Mouse (Mus musculus): Measurements from ENCODE around the gene Exosc9.

The Exosc9 gene

GRCm38 (mm10) chr3:36605894-36606783, 53.7 kb downstream of the Exosc9 start:
- no peaks in the 10 kb centered on the region for H3K27me3 ChIP-seq (ENCODE audit: control insufficient read depth, insufficient read depth, low read length, poor library complexity, severe bottlenecking)
- DNase-seq (ENCODE audit: low read depth, low spot score) = no peak
- no peaks in the 10 kb centered on the region for H3K36me3 ChIP-seq (ENCODE audit: control insufficient read depth, insufficient read depth, low read length, poor library complexity, severe bottlenecking)

- Histone ChIP-seq H3K36me3 (ENCODE audit: control insufficient read depth, insufficient read depth, low read length, poor library complexity, severe bottlenecking) (no peaks in the 10 kb centered on the region), H3K27me3 (ENCODE audit: control insufficient read depth, insufficient read depth, low read length, poor library complexity, severe bottlenecking) (no peaks in the 10 kb centered on the region)
- DNase-seq (ENCODE audit: low read depth, low spot score) = no peak
These were observed 60.3 kb downstream of the Exosc9 start for GRCm38 (mm10) chr3:36612687-36613086.

GRCm38 (mm10) chr3:36613202-36613907, 60.9 kb downstream of the Exosc9 start, which contains the start of gene Bbs7:
Gene Bbs7 (minus strand): TSS chr3:36613477.
- H3K27me3 ChIP-seq (ENCODE audit: control insufficient read depth, insufficient read depth, low read length, poor library complexity, severe bottlenecking) = no peaks in the 10 kb centered on the region
- H3K36me3 ChIP-seq (ENCODE audit: control insufficient read depth, insufficient read depth, low read length, poor library complexity, severe bottlenecking) = no peaks in the 10 kb centered on the region
- peak; percentile 79 for DNase-seq (ENCODE audit: low read depth, low spot score)

- H3K36me3 ChIP-seq (ENCODE audit: control insufficient read depth, insufficient read depth, low read length, poor library complexity, severe bottlenecking) = no peaks in the 10 kb centered on the region
- no peak for DNase-seq (ENCODE audit: low read depth, low spot score)
- no peaks in the 10 kb centered on the region for H3K27me3 ChIP-seq (ENCODE audit: control insufficient read depth, insufficient read depth, low read length, poor library complexity, severe bottlenecking)
These were observed 61.5 kb downstream of the Exosc9 start for GRCm38 (mm10) chr3:36613908-36614255.

Measured in splenic B cell, adult 2 months (primary cell).